Mouse (Mus musculus) right cerebral cortex, postnatal 4 days (tissue): ENCODE measurements around the gene Ccdc177.
"Not testable (repeated sequence)": the region's sequence is repeated elsewhere in the genome, so short reads cannot be mapped to it uniquely, and the experiment has no call there.

Source experiments
- DNase-seq: peaks from one replicate; pipeline ENCODE4 v3.0.0-alpha.2; 2022

Ccdc177 gene

GRCm38 (mm10) chr12:80760396-80760801 is at the start of gene Ccdc177:
Gene Ccdc177, minus strand, starts transcription at chr12:80760687.
- DNase-seq: peak; percentile 92

GRCm38 (mm10) chr12:80810005-80810404 is 49.5 kb upstream of the Ccdc177 start:
- DNase-seq: no peak

- no peak for DNase-seq
Measured at GRCm38 (mm10) chr12:80807451-80808085, 47.1 kb upstream of the Ccdc177 start.

- DNase-seq: no peak
Measured at GRCm38 (mm10) chr12:80804861-80805428, 44.5 kb upstream of the Ccdc177 start.

- DNase-seq: peak; percentile 57
Measured at GRCm38 (mm10) chr12:80803924-80804323, 43.4 kb upstream of the Ccdc177 start.

GRCm38 (mm10) chr12:80801443-80801842 is 41.0 kb upstream of the Ccdc177 start:
- no peak for DNase-seq

- DNase-seq: no peak
Measured at GRCm38 (mm10) chr12:80800156-80800555, 39.7 kb upstream of the Ccdc177 start.

- no peak for DNase-seq
Measured at GRCm38 (mm10) chr12:80798271-80798670, 37.8 kb upstream of the Ccdc177 start.

GRCm38 (mm10) chr12:80794935-80795785 is 34.7 kb upstream of the Ccdc177 start:
- DNase-seq: no peak

- DNase-seq: no peak
Measured at GRCm38 (mm10) chr12:80794522-80794921, 34.0 kb upstream of the Ccdc177 start.

- no peak for DNase-seq
Measured at GRCm38 (mm10) chr12:80793535-80793934, 33.0 kb upstream of the Ccdc177 start.

GRCm38 (mm10) chr12:80792867-80793266 is 32.4 kb upstream of the Ccdc177 start:
- DNase-seq: no peak

- no peak for DNase-seq
Measured at GRCm38 (mm10) chr12:80791571-80792444, 31.3 kb upstream of the Ccdc177 start.

GRCm38 (mm10) chr12:80790700-80791570 is 30.4 kb upstream of the Ccdc177 start:
- no peak for DNase-seq

GRCm38 (mm10) chr12:80789849-80790694 is 29.6 kb upstream of the Ccdc177 start, which contains the start of gene Susd6:
Gene Susd6, plus strand, starts transcription at chr12:80790510.
- DNase-seq: peak; percentile 99

- not testable (repeated sequence) for DNase-seq
Measured at GRCm38 (mm10) chr12:80789276-80789675, 28.8 kb upstream of the Ccdc177 start.

- DNase-seq: no peak
Measured at GRCm38 (mm10) chr12:80788188-80788587, 27.7 kb upstream of the Ccdc177 start.

GRCm38 (mm10) chr12:80787604-80788003 is 27.1 kb upstream of the Ccdc177 start:
- DNase-seq: no peak

- DNase-seq: no peak
Measured at GRCm38 (mm10) chr12:80786591-80786990, 26.1 kb upstream of the Ccdc177 start.

- no peak for DNase-seq
Measured at GRCm38 (mm10) chr12:80785597-80785996, 25.1 kb upstream of the Ccdc177 start.

- DNase-seq: no peak
Measured at GRCm38 (mm10) chr12:80785005-80785404, 24.5 kb upstream of the Ccdc177 start.
